Mouse (Mus musculus) mouse embryonic stem cell (cell line): ENCODE results near the gene Spin1.
"Not testable (repeated sequence)": the region's sequence is repeated elsewhere in the genome, so short reads cannot be mapped to it uniquely, and the experiment has no call there.

ENCODE experiments used
- in situ Hi-C, 2 experiments: fragments of 300-500 bp; cut with MboI; formaldehyde crosslinking; loops; 1 replicate in 1 of 2; 3 replicates in 1 of 2; pipeline ENCODE4 v1.14.3; 2019 to 2020; ENCODE audit warnings: low sequenced_read_pairs in 2 of 2, low pct_unique_long_range_greater_than_20kb in 1 of 2, mixed read lengths in 1 of 2; ENCODE audit not compliant: unreplicated experiment in 1 of 2

Gene Spin1

DNA sequence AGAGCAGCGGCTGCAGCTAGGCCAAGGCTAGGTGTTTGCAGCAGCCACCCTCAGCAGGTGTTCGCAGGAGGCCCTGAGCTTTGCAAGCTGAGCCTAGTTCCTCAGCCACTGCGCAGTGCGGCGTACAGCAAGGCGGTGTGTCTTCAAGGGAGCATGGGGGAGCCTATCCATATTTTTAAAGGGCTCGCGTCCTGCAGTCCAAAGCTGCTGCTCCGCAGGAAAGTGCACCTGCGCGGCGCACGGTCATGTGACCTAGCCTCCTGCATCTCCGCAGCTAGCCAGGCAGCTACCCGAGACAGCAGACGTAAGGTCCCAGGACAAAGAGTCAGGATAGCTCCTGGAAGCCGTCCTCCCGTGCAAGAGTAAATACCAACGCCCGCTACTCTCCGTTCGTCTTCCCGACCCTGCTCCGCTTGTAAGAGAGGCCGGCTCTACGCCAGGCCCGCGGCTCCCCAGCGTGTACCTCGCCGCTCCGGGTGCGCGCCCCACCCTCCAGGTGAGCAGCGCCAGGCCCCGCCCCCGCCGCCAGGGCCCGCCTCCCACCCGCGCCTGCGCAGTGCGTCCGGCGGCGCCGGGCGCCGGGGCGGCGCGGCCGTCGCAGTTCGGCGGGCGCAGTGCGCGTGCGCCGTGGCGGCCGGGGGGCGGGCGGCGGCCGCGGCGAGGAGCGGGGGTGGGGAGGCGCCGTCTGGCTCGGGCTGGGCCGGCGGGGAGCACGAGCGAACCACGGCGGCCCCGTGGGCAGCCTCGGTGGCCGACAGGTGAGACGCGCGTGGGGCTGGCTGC, at the start of gene Spin1:
TSS of gene Spin1 (plus strand) at position 648 of the 783 bp plus-strand sequence.
- in situ Hi-C loops = loop anchor here in 1 of 2 experiments (10.0 to 25.0 kb wide), 2 partner anchors 136 to 312 kb away; partner anchors contain the start of gene S1pr3

DNA sequence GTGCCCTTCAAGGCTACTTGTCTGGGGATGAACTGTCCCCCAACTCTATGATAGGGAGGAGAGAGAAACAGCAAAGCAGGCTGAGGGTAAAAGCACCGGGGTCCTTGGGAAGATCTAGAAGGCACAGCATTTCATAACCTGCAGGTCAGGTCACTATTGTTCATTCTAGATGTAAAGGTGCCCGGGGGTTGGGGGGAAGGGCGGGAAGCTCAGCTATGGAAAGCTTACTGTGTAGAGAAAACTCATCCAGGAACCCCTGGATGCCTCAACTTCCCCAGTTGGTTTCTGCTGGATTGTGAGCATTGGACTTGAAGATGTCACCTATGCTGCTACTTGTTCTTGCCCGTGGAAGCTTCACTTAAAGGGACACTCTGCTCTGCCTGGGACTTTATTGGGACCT, 49.7 kb upstream of the Spin1 start:
- in situ Hi-C loops = no loop called here

DNA sequence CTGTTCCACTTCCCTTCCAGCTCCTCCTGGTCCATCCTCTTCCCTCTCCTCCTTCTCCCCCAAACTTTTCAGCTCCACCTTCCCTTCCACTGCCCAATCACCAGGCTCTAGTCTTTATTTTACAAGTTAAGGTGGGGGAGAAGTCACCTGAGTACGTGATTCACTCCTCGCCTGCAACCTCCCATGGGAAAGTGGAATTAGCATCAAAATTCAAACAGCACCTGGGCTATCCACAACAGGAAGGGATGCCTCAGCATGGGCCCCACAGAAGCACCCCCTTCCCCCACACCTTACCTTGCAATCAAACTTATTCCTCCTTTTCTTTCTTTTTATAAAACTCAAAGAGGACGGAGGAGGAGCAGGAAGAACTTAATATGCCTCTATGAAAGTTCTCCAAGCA, 48.3 kb upstream of the Spin1 start:
- in situ Hi-C loops = no loop called here

DNA sequence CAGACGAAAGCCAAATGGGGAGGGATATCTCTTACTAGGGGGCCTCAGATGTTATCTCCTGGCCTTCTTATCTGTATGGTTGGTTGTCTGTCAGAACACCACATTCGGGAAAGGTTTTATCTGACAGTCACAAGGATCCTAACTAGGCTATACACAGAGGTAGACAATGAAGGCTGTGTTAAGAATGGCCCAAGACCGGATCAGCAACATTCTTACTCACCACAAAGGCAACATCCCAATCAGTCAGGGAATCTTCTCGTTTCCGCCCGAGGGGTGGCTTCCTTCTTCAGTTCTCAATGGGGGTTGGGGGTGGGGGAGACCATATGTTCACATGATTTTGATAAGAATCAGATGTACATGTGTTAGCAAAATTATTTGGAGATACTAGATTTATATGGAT, 37.7 kb upstream of the Spin1 start:
- in situ Hi-C loops = no loop called here

- in situ Hi-C loops = no loop called here
These were observed 37.0 kb upstream of the Spin1 start for GRCm38 (mm10) chr13:51063721-51064120.

DNA sequence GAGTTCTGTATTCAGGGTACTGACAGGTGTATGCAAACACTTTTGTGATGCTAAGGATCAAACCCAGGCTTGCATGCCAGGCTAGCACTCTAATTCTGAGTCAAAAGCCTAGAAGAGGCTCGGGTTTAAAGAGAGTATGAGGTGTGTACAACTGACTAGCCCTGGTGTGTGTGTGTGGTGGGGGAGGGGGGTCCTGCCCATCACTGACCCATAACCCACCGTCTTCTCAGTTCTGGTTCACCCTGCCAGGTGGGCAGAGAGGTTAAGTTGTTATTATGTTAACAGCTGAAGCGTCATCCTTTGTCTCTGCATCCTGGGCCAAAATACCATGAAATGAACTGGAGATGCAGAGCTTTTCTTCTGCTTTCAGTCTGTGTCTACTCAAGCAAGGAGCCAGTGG, 36.3 kb upstream of the Spin1 start:
- in situ Hi-C loops = no loop called here

GRCm38 (mm10) chr13:51071063-51071680, 29.5 kb upstream of the Spin1 start:
- in situ Hi-C loops = no loop called here

- in situ Hi-C loops = no loop called here
These were observed 28.9 kb upstream of the Spin1 start for GRCm38 (mm10) chr13:51071763-51072276.

DNA sequence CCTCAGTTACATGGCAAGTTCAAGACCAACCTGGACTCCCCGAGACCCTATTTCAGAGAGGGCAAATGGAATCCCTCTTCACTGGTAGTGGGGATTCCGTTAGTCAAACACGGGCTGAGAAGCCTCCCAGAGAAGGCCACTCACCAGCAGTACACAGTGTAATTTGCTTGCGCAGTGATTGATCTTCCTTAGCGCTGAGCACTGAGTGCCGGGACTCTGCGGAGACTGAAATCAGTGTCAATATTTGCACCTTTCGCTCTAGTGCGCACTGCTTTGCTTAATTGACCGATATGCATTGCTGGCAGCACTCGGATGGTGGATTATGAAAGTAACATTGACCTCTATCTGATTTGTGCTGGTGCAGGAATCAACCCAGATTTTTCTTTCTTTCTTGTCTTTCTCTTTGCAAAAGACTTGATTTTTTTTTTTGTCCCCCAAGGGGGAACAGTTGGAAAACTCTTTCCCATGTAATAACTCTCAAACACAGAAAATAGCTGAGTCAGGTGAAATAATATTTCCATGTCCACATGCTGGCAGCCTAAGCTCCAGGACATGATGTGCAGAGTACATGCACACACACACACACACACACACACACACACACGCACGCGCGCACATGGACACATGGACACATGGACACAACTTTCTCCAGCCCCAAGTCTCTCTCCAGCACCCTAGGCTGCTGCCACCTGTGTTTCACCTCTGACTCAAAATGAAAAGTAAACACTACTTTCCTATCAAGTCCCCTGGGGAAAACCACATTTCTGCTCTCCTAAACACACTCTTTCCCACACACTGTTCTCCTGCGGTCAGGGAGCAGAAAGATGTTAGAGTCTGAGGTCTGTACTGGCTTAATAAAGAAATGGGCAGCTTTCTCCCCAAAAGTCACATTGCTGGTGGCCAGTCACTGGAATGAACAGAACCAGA, 27.5 kb upstream of the Spin1 start:
- in situ Hi-C loops = no loop called here

DNA sequence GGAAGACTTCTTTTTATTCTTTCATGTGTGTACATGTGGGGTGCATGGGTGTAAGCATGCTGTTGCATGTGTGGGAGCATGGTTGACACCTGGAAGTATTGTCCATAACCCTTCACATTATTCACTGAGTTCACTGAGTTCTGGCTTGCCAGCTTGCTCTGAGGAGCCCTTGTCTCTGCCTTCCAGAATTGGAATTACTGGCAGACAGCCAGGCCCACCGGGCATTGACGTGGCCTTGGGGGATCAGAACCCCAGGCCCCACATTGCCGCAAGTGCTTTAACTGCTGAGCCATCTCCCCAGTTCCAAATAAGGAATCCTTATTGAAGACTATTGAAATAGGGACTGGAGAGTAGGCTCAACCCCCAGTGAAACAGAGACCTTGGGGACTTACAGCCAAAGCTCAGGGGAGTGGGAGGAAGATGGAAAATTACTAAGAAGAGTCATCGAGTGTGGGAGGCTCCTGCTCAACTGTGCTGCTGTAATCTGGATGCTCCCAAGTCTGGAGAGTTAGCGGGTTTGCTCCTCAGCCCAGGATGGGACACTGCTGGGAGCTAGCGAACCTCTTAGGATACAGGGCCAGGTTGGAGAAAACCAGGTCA, 26.5 kb upstream of the Spin1 start:
- in situ Hi-C loops = no loop called here

- in situ Hi-C loops = not testable (repeated sequence)
These were observed 24.5 kb upstream of the Spin1 start for GRCm38 (mm10) chr13:51076191-51076590.

DNA sequence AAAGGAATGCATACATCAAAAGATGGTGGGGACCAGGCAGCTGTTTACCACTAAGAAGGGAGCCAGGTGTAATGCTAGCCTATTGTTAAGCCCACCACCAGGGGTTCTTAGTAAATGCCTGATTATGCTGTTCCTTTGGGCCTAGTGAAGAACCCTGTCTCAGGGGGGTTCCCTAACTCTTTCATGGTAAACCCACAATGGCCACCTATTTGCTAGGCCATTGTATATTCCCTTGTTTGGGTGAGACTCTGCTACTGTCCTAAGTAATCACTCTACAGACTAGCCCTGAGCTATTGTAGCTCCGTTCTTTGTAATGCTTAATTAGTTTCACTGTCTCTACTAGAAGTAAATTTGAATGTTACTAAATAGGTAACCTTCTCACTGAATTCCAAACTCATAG, 22.1 kb upstream of the Spin1 start:
- in situ Hi-C loops = not testable (repeated sequence)

DNA sequence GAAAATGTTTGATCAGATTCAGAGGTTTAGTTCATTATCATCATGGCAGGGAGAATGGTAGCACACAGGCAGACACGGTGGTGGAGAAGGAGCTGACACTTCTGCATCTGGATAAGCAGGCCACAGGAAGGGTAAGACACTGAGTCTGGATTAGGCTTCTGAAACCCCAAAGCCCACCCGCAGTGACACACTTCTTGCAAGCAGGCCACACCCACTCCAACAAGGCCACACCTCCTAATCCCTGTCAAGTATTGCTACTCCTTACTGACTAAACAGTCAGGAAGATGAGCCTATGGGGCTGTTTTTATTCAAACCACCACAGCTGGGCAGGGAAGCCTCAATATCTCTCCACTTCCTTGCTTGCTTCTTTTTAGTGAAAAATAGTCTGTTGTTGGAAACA, 19.9 kb upstream of the Spin1 start:
- in situ Hi-C loops = no loop called here

DNA sequence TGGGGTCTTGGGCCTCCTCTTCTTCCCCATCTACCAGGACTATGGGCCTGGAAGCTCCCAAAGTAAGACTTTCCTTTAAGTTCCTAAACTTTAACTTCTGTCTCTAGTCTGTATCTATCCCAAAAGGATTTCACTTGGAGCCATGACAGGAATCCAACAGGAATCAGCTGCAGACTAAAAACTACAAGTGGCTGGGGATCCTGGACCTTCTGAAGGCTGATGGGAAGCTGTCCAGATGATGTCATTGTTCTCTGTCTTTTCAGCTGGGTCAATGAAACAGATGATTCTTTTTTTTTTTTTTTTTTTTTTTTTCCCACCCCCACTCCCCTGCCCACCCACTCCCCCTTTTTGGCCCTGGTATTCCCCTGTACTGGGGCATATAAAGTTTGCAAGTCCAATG, 16.4 kb upstream of the Spin1 start:
- in situ Hi-C loops = no loop called here

- in situ Hi-C loops = no loop called here
These were observed 14.7 kb upstream of the Spin1 start for GRCm38 (mm10) chr13:51085941-51086340.

GRCm38 (mm10) chr13:51087253-51087652, 13.4 kb upstream of the Spin1 start:
- in situ Hi-C loops = no loop called here

DNA sequence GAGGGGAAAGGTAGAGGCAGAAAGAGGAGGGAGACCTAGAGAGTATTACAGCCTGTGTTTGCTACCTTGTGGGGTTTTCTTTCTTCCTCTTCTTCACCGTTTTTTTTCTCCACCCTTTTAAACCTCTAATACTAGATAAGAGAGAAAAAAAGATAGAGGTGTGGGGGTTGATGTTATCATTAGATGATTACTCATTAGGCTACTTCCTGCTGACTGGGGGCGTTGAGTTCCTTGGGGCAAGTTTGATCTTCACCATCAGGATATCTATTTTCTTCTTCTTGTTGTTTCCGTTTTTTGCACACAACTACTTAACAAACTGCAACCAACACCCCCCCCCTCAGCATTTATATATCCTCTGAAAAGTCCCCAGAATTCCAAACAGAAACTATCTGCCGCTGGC, 12.5 kb upstream of the Spin1 start:
- in situ Hi-C loops = no loop called here

DNA sequence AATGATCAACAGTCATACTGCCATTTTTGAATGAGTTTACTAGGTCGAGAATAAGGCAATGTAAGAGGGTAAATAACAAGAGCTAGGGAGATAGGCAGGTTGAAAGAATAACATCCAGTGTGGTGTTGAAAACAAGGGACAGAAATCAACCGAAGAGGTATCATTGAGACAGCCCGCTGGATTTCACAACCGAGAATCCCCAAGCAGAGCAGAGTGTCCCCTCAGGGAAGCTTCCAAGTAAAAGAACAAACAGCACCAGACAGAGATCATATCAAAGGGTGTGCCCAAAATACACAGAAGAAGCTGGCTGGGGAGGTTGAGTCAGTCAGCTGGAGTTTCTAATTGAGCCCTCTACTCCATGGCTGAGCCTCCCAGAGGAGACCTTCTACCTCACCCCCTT, 11.6 kb upstream of the Spin1 start:
- in situ Hi-C loops = no loop called here
